Mouse (Mus musculus) cerebellum, adult 11 months (tissue): ENCODE data around the gene Gli2.
A peak's percentile ranks its signal among the peaks of the same experiment; 100 is the strongest.

Source experiments
- DNase-seq: peaks from one replicate; pipeline ENCODE4 v3.0.0; 2022

Gli2 gene

DNA sequence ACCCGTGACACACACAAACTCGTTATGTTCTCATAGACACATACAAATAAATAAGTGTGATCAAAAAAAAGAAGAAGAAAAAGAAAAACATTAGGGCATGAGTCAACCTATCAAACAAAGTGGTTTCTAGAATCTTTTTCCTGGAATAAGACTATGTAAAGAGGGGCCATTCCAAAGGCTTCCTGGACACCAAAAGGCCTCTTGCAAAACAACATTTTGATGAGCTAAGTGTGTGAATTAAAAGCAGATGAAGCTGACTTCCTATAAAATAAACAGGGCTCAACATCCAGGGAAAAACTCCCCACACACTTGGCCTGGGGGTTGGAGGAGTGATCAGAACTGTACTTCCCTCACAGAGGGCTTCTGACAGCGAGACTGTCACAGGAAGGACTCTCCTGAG is 155.1 kb downstream of the Gli2 start:
- no peak for DNase-seq

DNA sequence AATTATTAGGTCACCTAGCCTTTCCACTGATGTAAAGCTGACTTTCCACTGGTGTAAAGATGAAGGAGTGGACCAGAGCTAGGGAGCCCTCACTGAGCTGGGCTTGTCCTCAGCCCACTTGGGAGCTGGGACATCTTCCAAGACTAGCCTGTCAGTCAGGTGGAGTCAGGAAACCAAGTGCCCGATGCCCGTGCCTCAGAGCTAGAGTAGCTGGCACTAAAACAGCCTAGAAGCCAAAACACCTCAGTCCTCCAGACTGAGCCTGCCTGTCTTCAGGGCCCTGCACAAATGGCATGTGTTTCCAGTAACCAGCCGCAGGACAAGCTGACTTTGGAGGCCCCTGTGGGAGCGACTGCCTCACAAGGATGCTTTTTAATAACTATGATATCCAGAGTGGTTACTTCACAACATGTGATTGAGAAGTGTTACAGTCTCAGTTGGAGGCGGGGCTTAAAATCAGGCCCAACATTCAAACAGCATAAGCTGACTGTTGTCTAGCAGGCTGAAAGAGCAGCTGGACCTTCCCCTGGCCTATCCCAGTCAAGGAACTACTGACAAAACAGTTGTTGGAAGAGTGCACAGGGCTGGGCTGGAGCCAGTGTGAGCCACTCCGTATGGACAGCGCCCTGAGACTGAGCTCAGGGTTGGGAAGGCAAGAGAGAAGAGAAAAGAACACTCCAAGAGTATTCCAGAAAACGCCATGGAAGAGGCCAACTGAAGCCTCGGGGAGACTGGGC is 158.2 kb downstream of the Gli2 start:
- no peak for DNase-seq

DNA sequence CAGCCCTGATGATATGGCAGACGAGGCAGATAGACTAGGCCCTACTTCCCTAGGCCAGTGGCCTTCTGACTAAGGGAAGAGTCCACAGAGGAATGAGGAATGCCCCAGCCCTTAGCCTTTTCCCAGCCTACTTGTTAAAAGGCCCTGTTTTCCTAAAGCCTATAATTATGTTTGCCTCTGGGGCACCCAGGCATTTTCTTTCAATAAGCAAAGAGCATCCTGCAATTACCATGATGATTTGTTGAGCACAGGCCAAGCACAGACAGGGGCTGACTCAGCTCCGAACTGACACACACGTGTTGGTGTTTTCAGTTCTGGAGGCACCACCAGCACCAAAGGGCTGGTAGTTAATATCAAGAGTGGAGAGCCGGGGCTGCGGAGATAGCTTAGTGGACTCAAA is 162.0 kb downstream of the Gli2 start:
- DNase-seq: no peak

DNA sequence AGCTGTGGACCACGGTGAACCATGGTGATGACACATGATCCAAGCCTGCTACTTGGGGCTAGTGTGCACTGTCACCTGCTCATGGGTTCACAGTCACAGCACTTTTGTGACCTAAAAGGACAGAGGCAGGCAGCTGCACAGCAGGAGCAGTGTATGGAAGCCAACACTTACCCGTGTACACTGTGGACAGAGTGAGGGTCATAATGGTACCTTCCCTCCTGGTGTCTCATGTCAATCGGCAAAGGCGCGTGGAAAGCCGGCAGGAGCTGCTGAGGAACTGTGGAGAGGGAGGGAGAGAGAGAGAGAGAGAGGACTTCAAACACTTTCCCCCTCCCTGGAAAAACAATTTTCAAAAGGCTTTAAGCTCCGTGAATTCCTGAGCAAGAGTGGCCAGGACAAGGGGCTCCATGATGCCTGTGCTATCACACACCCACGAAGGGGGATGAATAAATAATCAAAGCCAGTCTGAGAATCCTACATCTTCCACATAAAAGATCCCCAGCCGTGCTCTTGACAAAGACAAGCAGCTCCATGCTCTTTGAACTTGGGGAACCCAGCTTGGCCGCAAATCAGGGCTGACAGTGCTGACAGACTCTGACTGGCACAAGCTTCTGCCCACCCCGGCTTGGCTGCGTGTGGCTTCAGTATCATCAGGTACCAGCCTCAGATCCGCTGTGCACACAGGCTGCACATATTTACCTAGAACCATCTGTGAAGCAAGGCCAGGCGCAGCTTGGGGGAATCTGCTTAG is 163.1 kb downstream of the Gli2 start:
- DNase-seq: no peak

DNA sequence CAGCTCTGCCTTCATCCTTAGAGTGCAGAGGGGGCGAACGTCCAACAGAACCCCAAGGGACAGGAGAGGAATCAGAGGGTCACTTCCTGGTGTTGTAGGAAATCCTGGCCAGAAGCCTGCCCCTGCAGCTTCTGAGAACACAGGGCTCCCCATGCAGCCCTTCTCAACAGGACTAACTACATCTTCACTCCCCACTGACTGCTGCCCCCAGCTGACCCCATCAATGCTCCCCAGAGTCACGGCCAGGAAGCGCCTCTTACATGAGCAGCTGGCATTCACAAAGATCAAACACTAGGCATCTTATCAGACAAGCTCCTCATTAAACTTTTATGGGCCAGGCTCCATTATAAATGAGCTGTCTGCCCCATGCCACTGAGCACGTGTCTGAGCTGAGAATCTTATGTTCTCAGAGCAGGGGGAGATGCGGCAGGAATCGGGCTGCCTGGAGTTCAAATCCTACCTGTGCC is 172.6 kb downstream of the Gli2 start:
- DNase-seq: no peak

DNA sequence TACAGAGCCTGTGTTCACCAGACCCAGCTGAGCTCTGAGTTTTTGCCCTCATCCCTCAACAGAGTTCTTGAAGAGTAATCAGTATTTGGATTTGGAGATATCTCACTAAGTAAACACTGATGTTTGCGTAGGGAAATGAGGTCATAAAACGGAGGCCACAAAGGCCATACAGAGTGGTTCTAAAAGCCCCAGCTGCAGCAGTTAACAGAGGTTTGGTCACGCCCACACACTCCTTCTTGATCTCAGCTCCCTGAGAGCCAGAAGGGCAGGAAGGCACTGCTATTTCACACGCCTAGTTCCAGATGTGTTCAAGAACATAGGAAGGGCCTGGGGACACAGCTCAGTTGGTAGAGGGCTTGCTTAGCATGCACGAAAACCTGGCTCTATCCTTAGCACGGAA is 175.1 kb downstream of the Gli2 start:
- DNase-seq: no peak

DNA sequence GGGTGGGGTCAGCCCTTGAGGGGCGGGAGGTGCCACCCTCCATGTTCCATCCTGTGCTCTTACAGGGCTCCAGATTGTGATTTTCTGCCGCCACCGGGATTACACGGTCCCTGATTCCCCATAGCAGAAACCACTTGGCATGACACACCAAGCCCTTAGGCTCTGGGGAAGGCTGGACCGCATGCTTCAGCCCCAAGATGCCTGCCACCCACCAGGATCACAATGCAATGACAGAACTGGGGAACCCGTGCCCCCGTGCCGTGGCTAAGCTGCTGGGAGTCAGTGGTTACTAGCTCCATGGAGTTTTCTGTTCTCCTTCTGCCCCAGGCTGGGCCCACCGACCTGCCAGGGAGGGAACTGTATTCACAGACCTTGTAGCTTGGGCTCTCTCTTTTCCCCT is 178.2 kb downstream of the Gli2 start:
- DNase-seq: no peak

DNA sequence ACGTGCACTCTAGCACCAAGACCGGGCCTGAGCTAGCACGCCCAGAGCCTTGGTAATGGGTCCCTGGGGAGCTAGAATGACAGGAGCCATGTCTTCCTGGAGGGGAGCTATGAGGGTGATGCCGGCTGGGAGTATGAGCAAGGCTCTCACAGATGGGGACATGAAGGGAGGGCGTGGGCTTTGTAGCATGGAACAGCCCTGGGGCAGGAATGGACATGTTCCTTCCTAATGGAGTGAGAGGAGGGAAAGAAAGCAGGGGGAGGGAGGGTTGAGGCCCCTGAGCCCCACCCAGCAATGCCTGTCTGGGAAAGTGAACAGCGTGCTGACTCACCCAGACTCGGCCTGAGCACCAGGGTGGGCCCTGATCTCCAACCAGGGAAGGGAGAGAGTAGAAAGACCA is 179.9 kb downstream of the Gli2 start:
- DNase-seq: no peak

DNA sequence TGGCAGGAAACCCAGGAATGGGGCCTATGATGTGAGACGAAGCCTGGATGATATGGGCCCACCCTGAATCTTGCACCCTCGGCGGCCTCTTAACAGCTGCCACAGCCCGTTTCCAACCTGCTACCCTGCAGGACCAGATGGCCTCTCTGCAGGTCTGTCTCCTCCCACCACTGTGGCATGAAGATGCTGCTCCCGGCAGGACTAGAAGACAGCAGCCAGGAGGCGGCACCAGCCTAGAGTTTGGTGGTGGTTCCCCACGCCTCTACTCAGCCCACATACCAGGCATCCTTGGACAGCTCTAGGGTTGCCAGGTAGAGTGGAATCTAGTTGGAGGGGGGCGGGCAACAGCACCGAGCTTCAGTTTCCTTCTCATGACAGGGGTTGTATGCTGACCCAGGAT is 188.7 kb downstream of the Gli2 start:
- peak; percentile 64 for DNase-seq

DNA sequence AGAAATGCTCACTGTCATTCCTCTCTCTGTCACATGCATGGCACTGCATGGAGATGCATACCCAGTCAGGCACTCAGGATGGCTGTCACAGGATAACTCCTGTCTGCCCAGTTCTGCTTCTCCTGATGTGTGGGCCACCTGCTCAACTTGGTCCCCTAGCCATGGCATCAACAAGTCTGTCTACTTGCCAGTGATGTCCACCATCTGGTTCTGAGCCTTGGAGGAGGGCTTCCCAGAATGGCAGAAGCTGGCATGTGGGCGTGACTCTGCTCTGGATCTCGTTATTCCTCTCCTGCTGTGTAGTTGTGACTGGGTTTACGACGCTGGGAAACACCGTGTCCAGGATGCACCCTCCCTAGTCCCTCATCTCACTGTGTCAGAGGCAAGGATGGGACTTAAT is 189.4 kb downstream of the Gli2 start:
- DNase-seq: peak; percentile 11

DNA sequence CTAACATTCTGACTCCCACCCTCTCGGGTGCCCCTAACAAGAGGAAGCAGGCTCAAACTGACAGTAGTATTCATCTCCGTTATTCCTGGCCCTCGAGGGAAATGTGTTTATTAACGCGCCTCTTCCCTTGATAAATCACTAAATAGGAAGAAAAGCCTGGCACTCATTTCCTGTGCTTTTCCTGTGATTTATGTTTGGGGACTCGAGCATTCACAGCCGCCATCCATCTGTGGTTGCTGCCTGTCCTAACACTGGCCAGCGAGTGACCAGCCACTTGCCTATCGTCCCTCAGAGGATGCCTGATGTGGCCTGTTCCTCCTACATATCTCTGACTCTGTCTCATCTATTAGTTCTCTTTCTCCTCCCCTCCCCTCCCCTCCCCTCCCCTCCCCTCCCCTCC is 195.3 kb downstream of the Gli2 start:
- no peak for DNase-seq

DNA sequence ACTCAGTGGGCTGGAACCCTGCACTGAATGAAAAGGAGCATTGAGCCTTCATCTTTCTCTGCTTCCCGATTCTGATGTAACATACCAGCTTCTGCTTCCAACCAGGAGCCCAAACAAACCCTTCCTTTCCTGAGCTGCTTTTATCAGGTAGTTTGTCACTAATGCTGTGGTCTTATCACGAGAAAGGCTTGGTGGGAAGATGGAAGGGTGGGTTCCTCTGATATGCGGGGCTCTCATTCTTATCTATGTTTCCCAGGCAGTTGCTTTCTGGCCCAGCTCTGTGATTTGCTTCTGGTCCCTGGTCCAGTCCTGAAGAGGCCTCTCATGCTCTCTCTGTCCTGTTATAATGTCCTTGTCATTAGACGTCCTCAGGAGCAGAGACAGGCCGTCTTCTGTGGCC is 222.8 kb downstream of the Gli2 start:
- no peak for DNase-seq

DNA sequence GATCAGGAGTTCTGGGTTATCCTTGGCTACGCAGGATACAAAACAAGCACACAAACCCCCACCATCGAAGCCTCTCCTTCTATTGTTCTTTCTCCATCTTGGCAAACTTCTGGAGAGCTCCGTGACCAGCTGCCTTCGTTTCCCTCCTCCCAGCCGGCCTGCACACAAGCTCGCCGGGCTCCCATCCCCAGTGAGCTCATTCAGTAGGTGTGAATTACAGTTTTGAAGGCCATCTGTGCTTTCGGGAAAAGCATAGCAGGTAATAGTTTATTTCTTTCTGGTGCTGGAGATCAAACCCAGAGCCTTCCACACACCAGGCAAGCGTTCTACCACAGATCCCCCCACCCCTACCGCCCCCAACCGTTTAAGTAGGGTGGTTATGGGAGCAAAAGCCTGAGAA is 226.8 kb downstream of the Gli2 start:
- DNase-seq: no peak

DNA sequence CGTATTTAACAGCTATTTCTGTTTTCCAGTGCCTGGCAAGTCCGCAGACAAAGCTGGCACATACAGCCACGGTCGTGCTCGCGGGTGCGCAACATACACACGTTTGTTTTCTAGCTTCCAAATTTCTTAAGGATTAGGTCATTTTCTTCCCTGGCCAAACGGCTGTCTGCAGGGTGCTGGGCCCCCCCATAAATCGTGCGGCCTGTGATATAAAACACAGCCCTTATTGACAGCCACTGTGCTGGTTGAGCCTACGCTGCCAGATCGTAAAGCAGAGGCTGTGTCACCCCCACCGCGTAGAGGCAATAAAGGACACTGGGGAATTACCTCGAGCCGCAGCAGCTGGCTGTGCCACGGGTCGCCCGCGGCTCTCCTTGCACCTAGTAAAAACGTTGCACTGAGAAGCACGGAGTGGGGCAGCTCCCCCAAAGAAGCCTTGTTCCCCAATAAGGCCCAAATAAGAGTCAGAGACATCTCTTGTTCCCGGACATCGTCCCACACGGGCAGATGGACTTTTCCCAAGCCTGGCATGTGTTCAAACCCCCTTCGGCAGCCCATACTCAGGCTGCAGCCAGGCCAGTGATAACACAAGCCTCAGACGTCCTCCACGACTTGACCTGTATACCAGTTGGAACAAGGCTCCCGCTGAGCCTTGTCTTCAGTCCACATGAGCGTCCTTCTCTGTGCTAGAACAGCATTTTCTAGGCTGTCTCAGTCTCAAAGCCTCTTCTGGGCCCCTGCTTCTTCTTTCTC is 227.8 kb downstream of the Gli2 start:
- DNase-seq: no peak

DNA sequence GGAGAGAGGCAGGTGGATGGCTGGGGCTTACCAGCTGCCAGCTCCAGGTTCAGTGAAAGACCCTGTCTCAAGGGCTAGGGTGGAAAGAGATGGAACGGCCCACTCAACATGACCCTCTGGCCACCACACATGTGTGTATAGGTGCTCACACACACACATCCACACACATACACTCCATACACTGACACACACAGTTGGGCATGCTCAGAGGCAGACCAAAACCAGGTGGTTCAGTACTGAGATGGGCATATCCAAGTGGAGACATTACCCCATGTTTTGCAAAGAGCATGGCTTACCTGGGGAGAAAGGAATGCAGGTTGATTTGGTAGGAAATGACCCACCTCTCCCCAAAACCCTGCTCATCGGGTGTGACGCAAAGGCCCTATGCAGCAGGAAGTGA is 228.4 kb downstream of the Gli2 start:
- DNase-seq: no peak

DNA sequence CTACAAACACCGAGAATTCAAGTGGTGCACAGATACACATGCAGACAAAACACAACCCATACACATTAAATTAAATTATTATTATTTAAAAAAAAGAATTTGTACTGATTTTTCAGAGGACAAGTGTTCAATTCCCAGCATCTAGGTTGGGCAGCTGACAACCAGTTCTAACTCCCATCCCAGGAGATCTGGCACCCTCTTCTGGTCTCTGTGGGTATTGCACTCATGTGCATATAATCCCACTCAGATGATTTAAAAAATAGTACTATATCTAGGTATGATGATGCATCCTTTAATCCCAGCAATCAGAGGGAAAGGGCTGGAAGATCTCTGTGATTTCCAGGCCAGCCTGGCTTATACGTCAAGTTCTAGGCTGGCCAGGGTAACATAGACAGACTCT is 231.2 kb downstream of the Gli2 start:
- no peak for DNase-seq

DNA sequence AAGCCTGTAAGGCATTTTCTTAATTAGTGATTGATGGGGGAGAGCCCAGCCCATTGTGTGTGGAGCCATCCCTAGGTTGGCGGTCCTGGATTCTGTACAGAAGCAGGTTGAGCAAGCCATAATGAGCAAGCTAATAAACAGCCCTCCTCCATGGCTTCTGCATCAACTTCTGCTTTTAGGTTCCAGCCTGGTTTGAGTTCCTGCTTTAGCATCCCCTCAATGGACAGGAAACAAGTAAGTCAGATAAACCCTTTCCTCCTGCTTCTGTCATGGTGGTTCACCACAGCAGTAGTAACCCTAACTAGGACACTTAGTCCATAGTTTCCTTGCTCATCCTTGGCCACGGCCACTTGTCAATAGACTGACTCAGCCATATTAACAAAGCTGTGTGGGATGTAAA is 238.4 kb downstream of the Gli2 start:
- DNase-seq: no peak

DNA sequence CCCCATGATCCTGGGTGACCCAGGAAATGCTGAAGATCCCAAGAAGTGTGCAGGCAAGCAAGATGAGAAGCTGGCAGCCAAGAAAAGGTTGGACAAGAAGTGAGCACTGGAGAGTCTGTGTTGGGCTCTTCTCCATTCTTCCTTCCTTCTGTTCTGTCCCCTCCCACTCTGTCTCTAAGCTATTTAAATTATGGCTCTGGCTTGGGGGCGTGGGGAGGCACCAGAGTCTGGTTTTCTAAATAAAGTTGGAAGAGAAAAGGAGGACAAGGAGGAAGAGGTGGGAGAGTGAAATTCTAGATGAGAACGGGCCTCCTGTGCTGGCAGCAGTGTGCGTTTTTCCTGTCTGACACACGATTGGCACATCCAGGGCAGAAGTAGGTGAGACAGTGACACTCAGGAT is 243.1 kb downstream of the Gli2 start:
- no peak for DNase-seq

DNA sequence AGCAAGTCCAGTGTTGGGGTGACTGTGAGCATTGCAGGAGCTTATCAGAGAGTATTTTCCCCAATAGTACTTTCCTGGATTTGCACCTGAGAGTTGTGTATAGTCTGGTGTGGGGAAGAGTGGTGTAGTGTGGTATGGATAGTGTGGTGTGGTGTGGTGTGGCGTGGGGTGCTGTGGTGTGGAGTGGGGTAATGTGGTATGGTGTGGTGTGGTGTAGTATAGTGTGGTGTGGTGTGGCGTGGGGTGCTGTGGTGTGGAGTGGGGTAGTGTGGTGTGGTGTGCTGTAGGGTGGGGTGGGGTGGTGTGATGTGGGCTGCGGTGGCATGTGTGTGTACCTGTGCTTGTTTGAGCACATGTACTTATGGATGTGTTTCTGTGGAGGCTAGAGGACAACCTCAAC is 246.7 kb downstream of the Gli2 start:
- DNase-seq: no peak

DNA sequence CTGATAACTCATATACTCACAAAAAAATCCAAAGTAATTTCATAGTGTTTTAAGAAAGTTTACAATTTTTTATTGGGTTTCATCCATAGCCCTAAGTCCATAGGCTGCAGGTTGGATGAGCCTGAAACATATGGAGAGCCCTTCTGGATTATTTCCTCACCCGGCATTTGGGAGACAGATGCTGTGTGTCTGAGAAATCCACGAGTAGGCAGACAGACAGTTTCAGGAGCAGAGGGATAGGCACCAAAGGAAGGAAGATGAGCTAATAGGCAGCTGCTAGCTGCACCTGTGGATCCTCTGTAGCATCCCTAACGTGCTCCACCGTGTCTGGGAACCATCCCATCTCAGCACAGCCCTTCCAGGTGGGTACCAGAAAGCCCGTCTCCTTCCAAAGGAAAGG is 251.3 kb downstream of the Gli2 start:
- no peak for DNase-seq

DNA sequence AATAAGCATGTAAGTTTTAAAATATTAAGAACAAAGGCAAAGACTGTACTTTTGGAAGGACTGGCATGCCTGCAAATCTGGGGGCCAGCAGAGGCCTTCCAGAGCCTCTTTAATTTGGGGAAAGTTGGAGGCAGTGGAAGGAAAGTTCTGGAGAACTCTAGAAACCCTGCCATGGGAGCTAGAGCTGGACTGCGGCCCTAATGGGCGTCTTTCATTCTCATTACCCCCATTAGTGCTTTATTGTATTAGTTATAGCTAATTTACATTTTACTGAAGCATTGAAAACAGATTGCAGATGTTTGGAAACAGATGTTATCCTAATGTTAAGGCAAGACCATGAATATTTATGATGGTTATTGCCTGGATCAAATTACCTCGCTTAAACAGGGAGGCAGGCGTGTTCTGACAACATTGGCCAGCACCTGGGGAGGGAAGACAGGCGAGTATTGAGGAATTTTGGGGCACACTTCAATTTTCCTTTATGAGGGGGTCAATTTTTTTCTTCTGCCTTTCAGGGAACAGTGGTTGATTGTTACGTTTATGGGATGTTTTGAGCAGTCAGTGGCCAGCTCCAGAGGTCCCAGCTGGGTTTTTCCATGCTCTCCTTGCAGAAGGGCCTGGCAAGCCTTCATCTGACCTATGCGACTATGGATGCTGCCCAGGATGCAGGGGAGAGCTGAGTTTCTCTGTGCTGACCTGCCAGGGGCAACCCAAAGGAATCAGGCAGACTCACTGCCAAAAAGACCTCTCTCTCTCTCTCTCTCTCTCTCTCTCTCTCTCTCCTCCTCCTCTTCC is 253.9 kb downstream of the Gli2 start:
- no peak for DNase-seq

DNA sequence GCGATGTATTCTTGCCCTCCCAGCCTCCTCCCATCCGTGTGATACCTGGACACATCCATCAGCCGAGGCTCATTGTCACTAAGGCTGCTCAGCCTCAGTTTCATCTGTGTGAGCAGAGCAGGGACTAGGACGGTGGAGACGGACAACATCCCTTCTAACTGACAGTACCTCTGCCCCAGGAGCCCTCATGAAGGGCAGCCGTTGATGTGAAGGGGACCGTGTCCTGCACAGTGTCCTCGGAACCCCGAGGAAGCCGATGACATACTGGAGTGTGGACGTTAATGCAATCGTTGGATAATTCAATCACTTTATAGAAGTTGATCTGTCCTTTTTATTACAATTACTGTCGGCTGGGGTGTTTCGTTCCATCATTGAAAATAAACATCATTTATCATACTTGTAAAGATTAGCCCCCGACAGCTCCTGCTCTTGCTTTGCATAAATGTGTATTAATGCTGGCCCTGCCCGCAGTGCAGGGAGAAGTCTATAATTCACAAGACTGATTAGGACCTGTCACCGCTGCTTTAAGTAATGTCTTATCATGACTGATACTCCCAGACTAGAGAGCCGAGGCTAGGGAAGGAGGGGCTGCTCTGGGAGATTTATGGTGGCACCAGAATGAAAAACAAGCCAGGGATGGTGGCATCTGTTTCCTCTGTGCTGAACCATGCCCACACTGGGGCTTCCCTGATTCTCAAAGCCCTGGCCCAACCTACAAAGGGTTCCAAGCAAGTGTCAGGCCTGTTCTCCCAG is 257.8 kb downstream of the Gli2 start:
- DNase-seq: no peak
